Mouse (Mus musculus) liver, embryonic 13.5 days (tissue): ENCODE results near the gene Slc43a1. TPM values are rescaled to one million over a fixed set of nuclear protein-coding genes. Genes with fewer than 3 reads are reported as not detected.
A peak's percentile ranks its signal among the peaks of the same experiment; 100 is the strongest.

ENCODE experiments used
- ATAC-seq: fragments of 200-750 bp; cut with Nextera tagmentation; 2 replicates; pipeline ENCODE4 v1.8.0; 2017; ENCODE audit warnings: low read depth, mild to moderate bottlenecking, moderate number of reproducible peaks, moderate library complexity
- DNase-seq: peaks from one replicate; pipeline ENCODE4 v3.0.0; 2022
- H3K27ac ChIP-seq: fragments of 300-500 bp; sonication (generic); 2 replicates; pipeline ENCODE4 v1.5.1; 2015; ENCODE audit warnings: moderate library complexity, mild to moderate bottlenecking, inconsistent platforms
- H3K27me3 ChIP-seq: fragments of 300-500 bp; sonication (generic); 2 replicates; pipeline ENCODE4 v1.6.1; 2015; ENCODE audit warnings: mild to moderate bottlenecking, inconsistent platforms
- H3K36me3 ChIP-seq: fragments of 300-500 bp; sonication (generic); 2 replicates; pipeline ENCODE4 v1.6.1; 2015; ENCODE audit warnings: mild to moderate bottlenecking, inconsistent platforms
- H3K4me1 ChIP-seq: fragments of 300-500 bp; sonication (generic); replicated peaks from 2 replicates; pipeline ENCODE4 v1.6.1; 2015; ENCODE audit warnings: inconsistent platforms
- H3K4me2 ChIP-seq: fragments of 300-500 bp; sonication (generic); 2 replicates; pipeline ENCODE4 v1.6.1; 2015; ENCODE audit warnings: inconsistent platforms, mild to moderate bottlenecking, moderate library complexity
- H3K4me3 ChIP-seq: fragments of 300-500 bp; sonication (generic); replicated peaks from 2 replicates; pipeline ENCODE4 v1.5.1; 2015; ENCODE audit warnings: mild to moderate bottlenecking, inconsistent platforms
- H3K9ac ChIP-seq: fragments of 300-500 bp; sonication (generic); 2 replicates; pipeline ENCODE4 v1.6.1; 2015; ENCODE audit warnings: mild to moderate bottlenecking, inconsistent platforms
- H3K9me3 ChIP-seq: fragments of 300-500 bp; sonication (generic); replicated peaks from 2 replicates; pipeline ENCODE4 v1.6.1; 2016; ENCODE audit warnings: inconsistent platforms
- WGBS: fragments of 180-500 bp; shearing (Covaris S2); methylation state at CpG from one replicate; pipeline ENCODE4 v1.1.7; 2015; ENCODE audit not compliant: insufficient replicate concordance; 5-methylcytosine and 5-hydroxymethylcytosine counted together
- polyA plus RNA-seq: library from polyadenylated mRNA; unstranded; fragments of >200 nt; fragmentation: Nextera tagmentation; extraction: Ambion mirVana; gene quantifications from 2 replicates; pipeline ENCODE4 v1.2.1, GENCODE M21; 2015

The Slc43a1 gene
- polyA plus RNA-seq, 1 experiment from 2014 or later, result 138 TPM

DNA sequence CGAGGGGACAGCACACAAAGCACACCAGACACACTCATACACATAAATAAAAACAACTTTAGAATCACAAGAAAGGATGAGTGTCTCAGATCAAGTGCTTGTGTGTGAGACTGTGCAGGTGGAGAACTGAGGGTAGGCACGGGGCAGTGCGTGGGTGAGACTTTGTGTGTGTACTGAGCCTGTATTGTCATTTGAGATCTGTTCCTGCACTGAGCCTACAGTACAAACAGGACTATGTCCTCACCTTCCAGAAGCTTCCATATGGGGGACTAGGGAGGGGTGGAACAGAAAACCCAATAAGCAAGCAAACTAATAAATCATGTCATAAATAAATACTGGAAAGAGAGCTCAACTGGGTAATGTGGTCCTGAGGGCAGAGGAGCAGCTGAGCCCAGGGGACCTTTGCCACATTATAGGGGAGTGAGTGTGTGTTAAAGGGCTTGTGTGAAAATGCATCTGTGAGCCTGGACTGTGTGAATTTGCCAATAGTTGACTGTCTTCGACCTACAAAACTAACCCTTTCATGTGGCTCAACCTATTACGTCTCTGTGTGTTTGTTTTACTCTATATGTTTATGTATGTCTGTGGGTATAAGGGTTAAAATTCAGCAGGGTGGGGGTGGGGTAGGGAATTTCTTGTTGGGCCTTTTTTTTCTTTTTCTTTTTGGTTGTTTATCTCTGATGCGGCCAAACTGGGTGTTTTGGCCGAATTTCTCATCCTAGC lies 11.9 kb downstream of the Slc43a1 start:
- 73% methylated on average over 7 of the region's 7 CpGs for WGBS
- Histone ChIP-seq H3K4me2 (0 out of 2 replicates have a peak overlapping the region, but pooled peaks have one; percentile 5), H3K36me3 (peaks cover 100% of the 10 kb centered on the region), H3K27me3 (no peaks in the 10 kb centered on the region), H3K9me3 (no peaks in the 10 kb centered on the region), H3K9ac (0 out of 2 replicates have a peak overlapping the region, but pooled peaks have one; percentile 28), H3K4me1 (peaks cover 82% of the 10 kb centered on the region), H3K27ac (peak overlapping the region; percentile 78), H3K4me3 (no peak overlapping the region)
- DNase-seq (no peak), ATAC-seq (peak; percentile 62)

DNA sequence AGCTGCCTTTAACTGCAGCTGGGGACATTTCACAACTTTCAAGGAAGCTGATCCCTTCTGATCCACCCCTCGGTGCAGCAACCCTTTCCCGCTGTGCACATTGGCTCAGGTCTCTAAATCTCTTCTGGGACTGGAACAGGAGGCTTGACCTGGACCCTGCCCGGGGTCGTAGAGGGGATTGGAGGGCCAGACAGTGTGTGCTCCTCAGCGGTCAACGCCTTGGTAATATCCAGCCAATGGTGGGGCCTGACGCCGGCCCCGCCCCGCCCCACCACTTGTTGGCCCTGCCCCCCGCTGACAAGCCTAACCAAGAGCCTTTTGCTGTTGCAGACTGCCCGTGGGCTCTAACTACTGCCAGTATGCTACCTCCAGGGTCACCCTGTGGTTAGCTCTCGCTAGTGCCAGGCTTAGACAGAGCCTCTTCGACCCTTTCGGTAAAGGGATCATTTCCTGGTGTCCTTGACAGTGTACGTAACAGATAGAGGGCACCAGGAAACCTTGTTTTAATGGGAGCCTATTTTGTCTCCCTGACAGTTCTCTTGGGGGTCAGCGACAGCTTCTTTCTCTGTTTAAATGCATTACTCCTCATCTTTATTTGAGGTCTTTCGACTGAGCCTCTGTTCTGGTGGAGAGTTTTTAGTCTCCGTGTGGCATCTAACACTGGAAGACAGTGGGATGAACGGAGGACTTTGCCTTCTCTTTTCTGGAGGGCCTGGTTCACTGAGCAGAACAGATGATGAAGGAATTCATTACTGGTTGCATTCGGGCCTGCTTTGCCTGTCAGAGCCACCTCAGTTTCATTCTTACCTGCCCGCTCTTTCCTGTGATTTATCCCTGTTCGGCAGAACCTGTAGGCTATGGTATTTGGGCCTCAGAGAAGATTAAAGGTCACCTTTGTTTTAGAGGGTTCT lies 12.7 kb downstream of the Slc43a1 start:
- no peak for DNase-seq
- peak; percentile 78 for ATAC-seq
- no peak overlapping the region for H3K4me3 ChIP-seq
- peaks cover 76% of the 10 kb centered on the region for H3K4me1 ChIP-seq
- 0 out of 2 replicates have a peak overlapping the region, but pooled peaks have one; percentile 5 for H3K4me2 ChIP-seq
- H3K9me3 ChIP-seq, result no peaks in the 10 kb centered on the region
- peak overlapping the region; percentile 78 for H3K27ac ChIP-seq
- H3K27me3 ChIP-seq, result no peaks in the 10 kb centered on the region
- WGBS, result 69% methylated on average over 23 of the region's 23 CpGs
- H3K9ac ChIP-seq, result 0 out of 2 replicates have a peak overlapping the region, but pooled peaks have one; percentile 28
- peaks cover 100% of the 10 kb centered on the region for H3K36me3 ChIP-seq

DNA sequence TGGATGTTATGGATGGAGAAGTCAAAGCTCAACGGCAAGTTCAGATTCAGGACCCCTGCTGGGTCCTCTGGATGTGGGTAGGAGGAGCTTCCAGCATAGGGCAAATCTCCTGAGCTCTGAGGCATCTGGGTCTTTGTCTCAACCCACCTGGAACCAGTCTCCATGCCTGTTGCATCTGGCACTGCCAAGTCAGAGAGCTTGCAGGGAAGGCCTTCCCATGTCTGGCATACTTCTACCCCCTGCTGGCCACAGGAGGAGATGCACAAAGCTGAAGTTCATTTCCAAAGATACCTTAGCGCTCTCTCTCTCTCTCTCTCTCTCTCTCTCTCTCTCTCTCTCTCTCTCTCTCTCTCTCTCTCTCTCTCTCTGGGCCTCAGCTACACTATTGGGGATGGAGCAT lies 17.1 kb downstream of the Slc43a1 start:
- peaks cover 99% of the 10 kb centered on the region for H3K36me3 ChIP-seq
- ATAC-seq, result 0 out of 2 replicates have a peak, but pooled peaks have one; percentile 30
- no peak overlapping the region for H3K4me2 ChIP-seq
- no peak overlapping the region for H3K27ac ChIP-seq
- peaks cover 50% of the 10 kb centered on the region for H3K4me1 ChIP-seq
- peak; percentile 31 for DNase-seq
- WGBS, result 85% methylated on average over 2 of the region's 2 CpGs
- no peaks in the 10 kb centered on the region for H3K27me3 ChIP-seq
- no peak overlapping the region for H3K4me3 ChIP-seq
- no peaks in the 10 kb centered on the region for H3K9me3 ChIP-seq
- no peak overlapping the region for H3K9ac ChIP-seq

DNA sequence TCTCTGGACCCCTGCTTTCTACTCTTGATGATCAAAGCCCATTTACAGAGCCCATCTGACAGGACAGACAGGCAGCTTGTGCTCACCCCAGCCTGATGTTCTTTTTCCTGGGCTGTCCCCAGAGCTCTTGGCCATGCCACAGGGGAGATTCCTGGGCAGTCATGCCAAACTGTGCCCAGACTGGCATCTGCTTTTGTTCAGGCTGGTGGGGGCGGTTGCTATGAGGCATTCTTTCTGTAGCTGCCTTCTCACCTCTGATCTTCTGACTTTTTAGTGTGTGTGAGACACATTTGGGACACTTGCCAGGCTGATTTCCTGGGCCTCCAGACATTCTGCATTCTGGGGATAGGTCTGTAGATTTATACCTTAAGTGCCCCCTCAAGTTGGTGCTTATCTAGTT lies 19.9 kb downstream of the Slc43a1 start:
- Histone ChIP-seq H3K9ac (no peak overlapping the region), H3K4me3 (no peak overlapping the region), H3K36me3 (peaks cover 99% of the 10 kb centered on the region), H3K4me2 (no peak overlapping the region), H3K27me3 (no peaks in the 10 kb centered on the region), H3K27ac (no peak overlapping the region), H3K9me3 (no peaks in the 10 kb centered on the region), H3K4me1 (peaks cover 34% of the 10 kb centered on the region)
- no peak for DNase-seq
- no peak for ATAC-seq
- WGBS, result 93% methylated on average over 1 of the region's 1 CpGs

DNA sequence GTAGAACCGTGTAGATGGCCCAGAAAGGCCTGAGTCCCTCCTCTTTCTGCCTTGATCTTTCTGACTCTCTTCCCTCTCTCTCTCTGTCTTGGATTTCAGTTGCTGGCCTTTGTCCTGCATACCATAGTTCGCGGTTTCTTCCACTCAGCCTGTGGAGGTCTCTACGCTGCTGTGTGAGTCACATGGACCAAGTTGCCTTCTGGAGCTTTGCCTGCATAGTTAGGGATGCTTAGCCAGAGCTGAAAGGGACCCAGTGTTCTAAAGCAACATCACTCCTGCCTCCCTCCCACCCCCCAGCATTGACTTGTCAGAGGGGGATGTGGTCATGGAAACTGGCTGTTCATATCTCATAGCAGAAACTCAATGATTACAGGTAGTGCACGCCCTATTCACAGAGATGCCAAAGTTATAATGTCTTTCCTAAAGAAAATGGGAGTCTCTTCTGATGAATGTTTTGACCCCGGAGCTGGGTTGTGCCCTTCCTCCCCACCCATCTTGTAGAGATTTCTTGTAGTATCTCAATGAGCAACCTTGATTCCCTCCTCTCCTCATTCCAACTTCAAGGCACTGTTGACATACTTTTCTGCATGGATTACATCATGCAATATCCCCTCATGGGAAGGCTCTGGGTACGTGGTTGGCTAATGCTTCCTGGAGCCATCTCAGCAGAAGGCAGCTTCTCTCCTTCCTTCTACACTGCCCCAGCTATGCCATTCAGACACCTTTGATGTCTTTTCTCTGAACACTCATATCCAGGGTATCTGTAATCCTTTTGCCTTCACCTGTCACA lies 21.5 kb downstream of the Slc43a1 start:
- H3K4me3 ChIP-seq, result no peak overlapping the region
- ATAC-seq (no peak), DNase-seq (no peak)
- 0 out of 2 replicates have a peak, but pooled peaks cover 5% of the 10 kb centered on the region for H3K27me3 ChIP-seq
- H3K9me3 ChIP-seq, result no peaks in the 10 kb centered on the region
- peaks cover 89% of the 10 kb centered on the region for H3K36me3 ChIP-seq
- H3K9ac ChIP-seq, result no peak overlapping the region; the same call in 1 of the 2 replicates
- H3K4me2 ChIP-seq, result no peak overlapping the region
- WGBS, result 87% methylated on average over 7 of the region's 7 CpGs
- no peak overlapping the region for H3K27ac ChIP-seq
- peaks cover 31% of the 10 kb centered on the region for H3K4me1 ChIP-seq

DNA sequence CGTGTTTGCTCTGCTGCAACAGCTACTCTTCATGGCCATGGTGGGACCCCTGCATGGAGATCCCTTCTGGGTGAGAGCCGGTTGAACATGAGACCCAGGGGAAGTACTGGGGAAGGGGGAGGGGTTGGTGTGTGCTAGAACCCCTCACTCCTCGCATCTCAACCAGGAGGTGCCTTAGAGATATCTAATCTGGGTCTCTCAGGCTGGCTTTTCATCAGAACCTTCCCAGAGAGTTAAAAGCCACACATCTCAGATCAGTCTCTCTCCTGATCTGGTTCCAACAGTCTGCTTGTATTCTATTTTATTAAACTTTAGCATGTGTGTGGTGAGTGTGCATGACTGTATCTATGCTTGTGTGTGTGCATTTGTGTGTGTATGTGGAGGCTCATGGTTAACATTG lies 22.8 kb downstream of the Slc43a1 start:
- 53% methylated on average over 3 of the region's 3 CpGs for WGBS
- DNase-seq, result no peak

DNA sequence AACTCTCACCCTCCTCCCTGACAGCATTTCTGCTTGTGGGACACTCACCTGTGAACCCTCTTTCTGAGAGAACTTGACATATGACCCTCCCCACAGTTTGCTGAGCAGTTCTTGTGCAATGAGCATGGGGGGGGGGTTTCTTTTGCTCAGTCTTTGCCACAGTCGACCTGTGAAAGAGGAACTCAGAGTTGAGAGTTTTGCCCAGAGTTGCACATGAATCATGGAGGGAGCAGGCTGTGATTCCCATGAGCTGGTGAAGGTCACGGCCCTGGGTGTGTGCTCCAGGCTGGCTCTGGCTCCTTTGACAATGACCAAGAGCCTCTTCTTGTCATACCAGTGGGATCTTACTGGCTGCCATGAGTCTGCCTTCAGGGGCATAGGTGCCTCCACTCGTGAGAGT lies 23.6 kb downstream of the Slc43a1 start:
- H3K27ac ChIP-seq, result no peak overlapping the region
- no peak overlapping the region for H3K9ac ChIP-seq
- H3K36me3 ChIP-seq, result peaks cover 69% of the 10 kb centered on the region
- DNase-seq (no peak), ATAC-seq (no peak)
- H3K4me2 ChIP-seq, result no peak overlapping the region
- no peak overlapping the region for H3K4me3 ChIP-seq
- peaks cover 43% of the 10 kb centered on the region for H3K4me1 ChIP-seq
- no peaks in the 10 kb centered on the region for H3K9me3 ChIP-seq
- peaks cover 25% of the 10 kb centered on the region for H3K27me3 ChIP-seq
- 59% methylated on average over 3 of the region's 3 CpGs for WGBS

More for the DNA sequence above, 22.8 kb downstream of the Slc43a1 start:
- Histone ChIP-seq H3K9me3 (no peaks in the 10 kb centered on the region), H3K4me3 (no peak overlapping the region), H3K36me3 (peaks cover 77% of the 10 kb centered on the region), H3K27me3 (peaks cover 17% of the 10 kb centered on the region), H3K4me1 (peaks cover 35% of the 10 kb centered on the region), H3K27ac (no peak overlapping the region), H3K9ac (no peak overlapping the region), H3K4me2 (no peak overlapping the region)
- 0 out of 2 replicates have a peak, but pooled peaks have one; percentile 3 for ATAC-seq

DNA sequence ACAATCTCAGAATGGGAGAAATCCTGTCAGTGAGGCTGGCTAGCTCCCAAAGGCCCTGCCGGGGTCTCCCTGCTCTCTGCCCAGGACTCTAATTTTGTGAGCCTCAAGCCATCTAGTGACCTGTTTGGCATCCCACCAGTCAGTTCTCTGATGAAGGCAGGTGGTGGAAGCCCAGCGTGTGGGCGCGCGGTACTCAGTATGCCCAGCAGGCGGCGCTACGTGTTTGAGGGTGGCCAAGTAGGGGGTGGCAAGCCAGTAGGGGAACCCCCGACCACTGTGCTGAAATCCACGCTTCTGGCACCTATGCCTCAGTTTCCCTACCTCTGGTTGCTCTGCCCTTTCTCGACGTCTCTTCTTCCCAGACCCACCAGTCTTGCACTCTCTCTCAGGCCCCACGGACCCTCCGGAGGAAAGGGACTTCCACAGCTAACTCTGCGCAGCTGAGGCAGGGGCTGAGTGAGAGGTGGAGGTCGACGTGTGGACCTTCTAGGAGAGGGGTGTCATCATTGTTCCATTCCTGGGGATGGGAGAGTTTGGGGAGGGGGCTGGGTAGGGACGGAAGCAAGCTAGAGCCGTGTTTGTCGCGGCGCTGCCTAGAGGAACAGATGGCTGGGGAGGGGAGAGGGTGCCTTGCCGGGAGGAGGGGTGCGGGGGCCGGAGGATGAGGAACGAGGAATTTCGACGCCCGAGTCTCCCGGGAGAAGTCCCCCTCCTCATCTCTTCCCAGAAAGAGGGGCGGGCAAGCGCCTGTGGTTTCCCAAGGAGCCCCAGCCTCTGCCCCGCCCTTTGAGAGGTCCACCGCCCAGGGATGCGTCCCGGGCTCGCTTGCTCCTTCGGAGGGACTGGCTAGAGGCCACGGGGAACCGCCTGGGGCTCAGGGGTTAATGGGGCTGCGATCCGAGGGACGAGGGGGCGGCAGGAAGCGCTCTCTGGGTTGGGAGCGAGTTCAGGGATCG lies 27.2 kb downstream of the Slc43a1 start:
- no peak for ATAC-seq
- H3K4me2 ChIP-seq, result peak overlapping the region; percentile 53
- H3K36me3 ChIP-seq, result peaks cover 33% of the 10 kb centered on the region
- peak overlapping the region; percentile 25 for H3K4me3 ChIP-seq
- peak overlapping the region; percentile 45; the same call in 1 of the 2 replicates for H3K9ac ChIP-seq
- no peak overlapping the region for H3K27ac ChIP-seq
- H3K9me3 ChIP-seq, result no peaks in the 10 kb centered on the region
- H3K4me1 ChIP-seq, result peaks cover 43% of the 10 kb centered on the region
- DNase-seq, result peak; percentile 48
- H3K27me3 ChIP-seq, result peaks cover 62% of the 10 kb centered on the region
- WGBS, result 3% methylated on average over 47 of the region's 47 CpGs

DNA sequence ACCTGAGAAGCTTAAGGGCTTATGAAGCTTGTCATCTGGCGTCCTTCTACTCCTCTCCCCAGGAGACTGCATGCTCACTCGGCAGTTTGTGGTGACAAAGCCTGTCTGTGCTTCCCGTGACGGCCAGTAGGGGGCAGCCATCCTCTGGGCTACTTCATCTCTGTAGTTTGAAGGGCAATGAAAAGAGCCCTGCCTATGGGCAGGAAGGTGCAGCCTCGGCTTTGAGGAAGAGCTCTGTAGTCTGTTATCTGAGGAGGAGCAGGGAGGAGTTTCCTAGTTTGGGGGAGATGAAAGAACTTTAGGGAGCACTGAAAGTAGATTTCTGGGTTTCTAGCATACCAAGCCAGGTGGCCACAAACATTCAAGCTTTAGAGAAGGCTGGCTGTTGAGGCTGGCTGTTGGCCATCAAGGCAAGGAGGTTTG lies 29.9 kb downstream of the Slc43a1 start:
- WGBS, result 4% methylated on average over 5 of the region's 5 CpGs
- Histone ChIP-seq H3K9ac (no peak overlapping the region), H3K36me3 (peaks cover 7% of the 10 kb centered on the region), H3K4me1 (peaks cover 50% of the 10 kb centered on the region), H3K4me3 (no peak overlapping the region), H3K4me2 (no peak overlapping the region), H3K9me3 (no peaks in the 10 kb centered on the region), H3K27me3 (peaks cover 88% of the 10 kb centered on the region), H3K27ac (no peak overlapping the region)
- DNase-seq (peak; percentile 74), ATAC-seq (peak; percentile 44)

DNA sequence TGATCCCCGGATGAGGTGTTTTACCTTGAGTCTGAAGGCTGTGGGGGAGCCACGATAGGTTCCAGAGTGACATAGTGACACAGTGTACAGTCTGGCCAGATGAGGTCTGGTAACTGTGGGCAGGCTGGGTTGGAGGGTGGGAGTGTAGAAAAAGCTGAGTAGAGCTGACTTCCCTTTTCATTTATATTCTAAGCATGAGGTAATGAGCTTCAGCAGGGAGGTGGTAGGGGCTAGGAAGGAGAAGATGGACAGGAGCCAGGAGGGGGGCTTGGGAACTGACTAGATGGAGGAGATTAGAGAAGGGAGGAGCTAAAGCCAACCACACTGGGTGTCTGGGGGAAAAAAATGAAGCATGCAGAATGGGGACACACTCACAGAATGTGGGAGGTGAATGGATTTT lies 30.3 kb downstream of the Slc43a1 start:
- 25% methylated on average over 2 of the region's 2 CpGs for WGBS
- no peak for ATAC-seq
- no peak overlapping the region for H3K4me2 ChIP-seq
- no peak for DNase-seq
- peaks cover 50% of the 10 kb centered on the region for H3K4me1 ChIP-seq
- H3K36me3 ChIP-seq, result peaks cover 2% of the 10 kb centered on the region
- H3K27me3 ChIP-seq, result peaks cover 93% of the 10 kb centered on the region
- no peaks in the 10 kb centered on the region for H3K9me3 ChIP-seq
- H3K4me3 ChIP-seq, result no peak overlapping the region
- no peak overlapping the region for H3K27ac ChIP-seq
- H3K9ac ChIP-seq, result no peak overlapping the region
